Mouse (Mus musculus) heart, adult 2 months (tissue): ENCODE results near the gene Trcg1.

Experiments used
- CTCF ChIP-seq: fragments of 200-600 bp; IDR thresholded peaks from 2 replicates; pipeline ENCODE4 v1.8.1; 2022; ENCODE audit warnings: antibody characterized with exemption, mild to moderate bottlenecking, moderate library complexity
- EP300 ChIP-seq: fragments of 200-500 bp; IDR thresholded peaks from 2 replicates; pipeline ENCODE4 v1.6.1; 2011; ENCODE audit warnings: low read depth, low read length, control low read depth; ENCODE audit not compliant: insufficient read depth
- POLR2A ChIP-seq: fragments of 200-500 bp; IDR thresholded peaks from 2 replicates; pipeline ENCODE4 v1.6.1; 2011; ENCODE audit warnings: mild to moderate bottlenecking, low read depth, low read length, control low read depth; ENCODE audit not compliant: insufficient read depth

GRCm38 (mm10) chr9:57267421-57267820 is 31.1 kb downstream of the Trcg1 start:
- TF ChIP-seq CTCF (no peak), POLR2A (no peak), EP300 (no peak)
